Comparison of ENCODE assay signal across 9 mouse cellular contexts in the genomic region with DNA sequence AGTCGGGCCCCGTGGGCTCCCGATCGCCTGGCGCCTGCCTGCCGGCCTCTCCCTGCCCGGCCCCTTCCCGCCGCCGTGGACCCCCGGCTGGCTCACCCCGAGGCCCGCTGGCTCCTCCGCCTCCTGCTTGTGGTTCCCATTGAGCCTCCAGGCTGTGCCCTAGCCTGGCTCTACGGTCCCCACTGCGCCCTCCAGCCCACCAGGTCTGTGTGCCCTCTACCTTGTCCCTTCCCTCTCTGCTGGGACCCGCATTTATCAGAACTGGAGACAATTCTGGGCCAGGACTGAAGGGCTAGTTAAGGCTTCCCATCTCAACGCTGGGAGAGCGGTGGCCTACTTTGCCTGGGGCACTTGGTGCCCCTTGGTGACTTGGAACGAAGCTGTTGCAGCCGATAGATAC. TPM values are rescaled to one million over a fixed set of nuclear protein-coding genes. Genes with fewer than 3 reads are reported as not detected.
A peak's percentile ranks its signal among the peaks of the same experiment; 100 is the strongest.
DNase-seq lines count a peak whose midpoint lies in the region; ATAC-seq and TF ChIP-seq lines count a peak whose summit lies in the region.
"Had no signal": no experiment of that assay in that cellular context is flagged by ENCODE, and none has a peak within 500 bp of the region (broad histone marks: within the 10 kb centered on the region; RNA-seq: fewer than 3 reads in every experiment).

No protein-coding gene starts in this region.

- H3K4me3 ChIP-seq in testis, adult 2 months (ENCODE audit: control insufficient read depth, low read depth, low read length) = peak overlapping the region; percentile 79
- peak overlapping the region; percentile 57 for H3K4me3 ChIP-seq in heart, embryonic 16.5 days (ENCODE audit: low read length)
- peak overlapping the region; percentile 32 for H3K4me3 ChIP-seq in liver, postnatal 0 days (ENCODE audit: low read depth, low read length)

- no peaks in the 10 kb centered on the region for H3K36me3 ChIP-seq in testis, adult 2 months (ENCODE audit: control insufficient read depth, insufficient read depth, low read length)
- H3K36me3 ChIP-seq in heart, embryonic 16.5 days (ENCODE audit: control insufficient read depth, insufficient read depth) = no peaks in the 10 kb centered on the region
- H3K36me3 ChIP-seq in liver, postnatal 0 days (replicated peaks; ENCODE audit: insufficient read depth, low read length) = no peaks in the 10 kb centered on the region

- H3K4me1 ChIP-seq in testis, adult 2 months (ENCODE audit: control insufficient read depth, insufficient read depth, low read length) = peaks cover 16% of the 10 kb centered on the region
- H3K4me1 ChIP-seq in heart, embryonic 16.5 days (ENCODE audit: control insufficient read depth, insufficient read depth, low read length) = peaks cover 15% of the 10 kb centered on the region
- peaks cover 12% of the 10 kb centered on the region for H3K4me1 ChIP-seq in liver, postnatal 0 days (ENCODE audit: insufficient read depth)

- no peaks in the 10 kb centered on the region for H3K9me3 ChIP-seq in heart, embryonic 16.5 days (replicated peaks; ENCODE audit: control insufficient read depth, low read length)
- H3K9me3 ChIP-seq in liver, postnatal 0 days (ENCODE audit: low read length) = no peaks in the 10 kb centered on the region

- no peak for DNase-seq in testis, postnatal 10 days (ENCODE audit: low spot score)
- no peak for DNase-seq in liver, postnatal 0 days
- DNase-seq in thymus, postnatal 0 days (ENCODE audit: low spot score) = no peak
- DNase-seq in cerebellum, adult 18-20 months = no peak
- DNase-seq in testis, postnatal 14 days (ENCODE audit: low spot score) = no peak
- no peak for DNase-seq in c-Kit-positive CD71-positive TER-119-positive erythroid progenitor cells, embryonic 14.5 days (ENCODE audit: low spot score)

- peak overlapping the region; percentile 86 for H3K4me2 ChIP-seq in heart, embryonic 16.5 days (ENCODE audit: low read depth, low read length)
- H3K4me2 ChIP-seq in liver, postnatal 0 days (ENCODE audit: low read depth, low read length) = peak overlapping the region; percentile 62

- peaks cover 14% of the 10 kb centered on the region for H3K27me3 ChIP-seq in testis, adult 2 months (ENCODE audit: control insufficient read depth, insufficient read depth, low read length)
- peaks cover 71% of the 10 kb centered on the region for H3K27me3 ChIP-seq in heart, embryonic 16.5 days (ENCODE audit: control insufficient read depth, insufficient read depth, low read length)
- peaks cover 92% of the 10 kb centered on the region for H3K27me3 ChIP-seq in liver, postnatal 0 days (ENCODE audit: insufficient read depth, low read length)

- no peak for TF ChIP-seq EP300 in liver, postnatal 0 days (IDR thresholded peaks at IDR 0.05; ENCODE audit: low read depth)

- no peak for TF ChIP-seq CTCF in testis, adult 2 months (IDR thresholded peaks at IDR 0.05; ENCODE audit: control insufficient read depth, insufficient read depth, insufficient replicate concordance, low read depth, low read length)
- TF ChIP-seq CTCF in liver, postnatal 0 days (IDR thresholded peaks at IDR 0.05; ENCODE audit: low read depth) = no peak

- peak overlapping the region; percentile 28; the same call in 1 of the 2 replicates for H3K9ac ChIP-seq in heart, embryonic 16.5 days (ENCODE audit: low read length)
- no peak overlapping the region for H3K9ac ChIP-seq in liver, postnatal 0 days (replicated peaks)

- TF ChIP-seq POLR2A in testis, adult 2 months (IDR thresholded peaks at IDR 0.05; ENCODE audit: control insufficient read depth, low read depth, low read length) = no peak

- WGBS in heart, embryonic 16.5 days = 4% methylated on average over 21 of the region's 21 CpGs
- WGBS in liver, postnatal 0 days (ENCODE audit: insufficient replicate concordance) = 3% methylated on average over 18 of the region's 21 CpGs

- ATAC-seq in heart, embryonic 16.5 days (replicated peaks; ENCODE audit: extremely low read depth, insufficient read depth, low FRiP score) = 0 out of 2 replicates have a peak, but pooled peaks have one; percentile 2
- ATAC-seq in liver, postnatal 0 days = no peak

- H3K27ac ChIP-seq in testis, adult 2 months (ENCODE audit: control insufficient read depth, insufficient read depth, low read depth, low read length) = no peak overlapping the region
- no peak overlapping the region for H3K27ac ChIP-seq in heart, embryonic 16.5 days (ENCODE audit: low read length)
- H3K27ac ChIP-seq in liver, postnatal 0 days (ENCODE audit: low read depth) = no peak overlapping the region

RNA-seq across cellular contexts. Expression of a gene that starts 0.8 kb away (rescaled TPM):
- polyA plus RNA-seq in testis, adult 2 months (2012; rRNA removed) = 10.8 and 12.3 TPM in 2 replicates
- polyA plus RNA-seq in heart, embryonic 16.5 days (2015; fragmentation: Nextera tagmentation; extraction: Ambion mirVana) = not detected in 2 replicates
- polyA plus RNA-seq in liver, postnatal 0 days (2015; fragmentation: Nextera tagmentation; extraction: Ambion mirVana) = not detected in 2 replicates
- not detected in 2 replicates for polyA plus RNA-seq in thymus, postnatal 0 days (2015; fragmentation: Nextera tagmentation; extraction: Ambion mirVana)
- polyA plus RNA-seq: gonadal fat pad, adult 2 months had no signal

RNA-seq across cellular contexts. Expression of a gene that starts 17.9 kb away (rescaled TPM):
- polyA plus RNA-seq in testis, adult 2 months (2012; rRNA removed) = 4.3 and 4.5 TPM in 2 replicates
- polyA plus RNA-seq in heart, embryonic 16.5 days (2015; fragmentation: Nextera tagmentation; extraction: Ambion mirVana) = 1.1 and 1.4 TPM in 2 replicates
- polyA plus RNA-seq in liver, postnatal 0 days (2015; fragmentation: Nextera tagmentation; extraction: Ambion mirVana) = not detected in 2 replicates
- 0.23 and 0.50 TPM in 2 replicates for polyA plus RNA-seq in thymus, postnatal 0 days (2015; fragmentation: Nextera tagmentation; extraction: Ambion mirVana)

Comparison
In these comparisons a context has a peak if more than half of its experiments do, and no peak if none do; other contexts are left out.
1. RNA of a gene that starts 0.8 kb away (polyA plus RNA-seq): 10.8 to 12.3 TPM in testis, adult 2 months; not detected in heart, embryonic 16.5 days, not detected in liver, postnatal 0 days and not detected in thymus, postnatal 0 days; every median in the first group is over 10 times any median in the second.
2. Peak in every context shown above with its lines, with median percentiles within 50 percentile points of each other: H3K4me3 ChIP-seq.